Mouse (Mus musculus) bone marrow, adult 2 months (tissue): ENCODE results near the gene Naa16.

Experiments
- CTCF ChIP-seq: fragments of 200-500 bp; IDR thresholded peaks from 2 replicates; pipeline ENCODE4 v1.5.1; 2011; ENCODE audit warnings: low read length, control low read depth; ENCODE audit not compliant: control insufficient read depth, insufficient read depth
- POLR2A ChIP-seq: fragments of 200-500 bp; IDR thresholded peaks from 2 replicates; pipeline ENCODE4 v1.6.1; 2011; ENCODE audit warnings: low read depth, mild to moderate bottlenecking, control low read depth, low read length, borderline replicate concordance; ENCODE audit not compliant: control insufficient read depth

- TF ChIP-seq CTCF (no peak), POLR2A (no peak)
These were observed 91.3 kb downstream of the Naa16 start for GRCm38 (mm10) chr14:79299230-79299629.
